Mouse (Mus musculus): ENCODE results near the gene Gm525. TPM values are rescaled to one million over a fixed set of nuclear protein-coding genes. Genes with fewer than 3 reads are reported as not detected.
"Not testable (repeated sequence)": the region's sequence is repeated elsewhere in the genome, so short reads cannot be mapped to it uniquely, and the experiment has no call there.

The Gm525 gene
- polyA plus RNA-seq, 1 experiment from 2014 or later: not detected

DNA sequence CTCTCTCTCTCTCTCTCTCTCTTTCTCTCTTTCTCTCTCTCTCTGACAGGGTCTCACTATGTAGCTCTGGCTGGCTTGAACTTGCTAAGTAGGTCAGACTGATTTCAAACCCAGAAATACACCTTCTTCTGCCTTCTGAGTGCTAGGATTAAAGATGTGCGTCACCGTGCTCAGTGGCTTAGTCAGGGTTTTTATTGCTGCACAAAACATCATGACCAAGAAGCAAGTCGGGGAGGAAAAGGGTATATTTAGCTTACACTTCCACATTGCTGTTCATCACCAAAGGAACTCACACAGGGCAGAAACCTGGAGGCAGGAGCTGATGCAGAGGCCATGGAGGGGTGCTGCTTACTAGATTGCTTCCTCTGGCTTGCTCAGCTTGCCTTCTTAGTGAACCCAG is 9.1 kb downstream of the Gm525 start:
- 88% methylated on average over 3 of the region's 3 CpGs for WGBS
- not testable (repeated sequence) for H3K4me1 ChIP-seq (replicated peaks); H3K9ac ChIP-seq; ATAC-seq (ENCODE audit: low read depth); H3K27me3 ChIP-seq; H3K4me3 ChIP-seq; H3K27ac ChIP-seq (replicated peaks); H3K36me3 ChIP-seq; H3K9me3 ChIP-seq; H3K4me2 ChIP-seq

GRCm38 (mm10) chr11:89084601-89085000 is 11.0 kb downstream of the Gm525 start:
- WGBS: 50% methylated on average over 7 of the region's 7 CpGs
- ATAC-seq (ENCODE audit: low read depth): no peak
- H3K27ac ChIP-seq (replicated peaks): no peak overlapping the region

GRCm38 (mm10) chr11:89086208-89086809 is 12.7 kb downstream of the Gm525 start:
- Histone ChIP-seq H3K9ac (no peak overlapping the region), H3K4me3 (no peak overlapping the region), H3K27me3 (no peaks in the 10 kb centered on the region), H3K27ac (replicated peaks) (no peak overlapping the region), H3K9me3 (no peaks in the 10 kb centered on the region), H3K4me2 (no peak overlapping the region), H3K4me1 (replicated peaks) (no peaks in the 10 kb centered on the region), H3K36me3 (no peaks in the 10 kb centered on the region)
- 54% methylated on average over 10 of the region's 10 CpGs for WGBS
- ATAC-seq (ENCODE audit: low read depth): no peak

More at GRCm38 (mm10) chr11:89084601-89085000, 11.0 kb downstream of the Gm525 start:
- Histone ChIP-seq H3K9me3 (no peaks in the 10 kb centered on the region), H3K27me3 (no peaks in the 10 kb centered on the region), H3K4me1 (replicated peaks) (no peaks in the 10 kb centered on the region), H3K4me3 (no peak overlapping the region), H3K36me3 (no peaks in the 10 kb centered on the region), H3K9ac (no peak overlapping the region), H3K4me2 (no peak overlapping the region)

GRCm38 (mm10) chr11:89088754-89089153 is 15.1 kb downstream of the Gm525 start:
- WGBS: 93% methylated on average over 4 of the region's 4 CpGs
- no peak for ATAC-seq (ENCODE audit: low read depth)

GRCm38 (mm10) chr11:89090359-89090758 is 16.7 kb downstream of the Gm525 start:
- not testable (repeated sequence) for H3K9ac ChIP-seq; H3K4me2 ChIP-seq; H3K27me3 ChIP-seq; ATAC-seq (ENCODE audit: low read depth); H3K4me3 ChIP-seq; H3K9me3 ChIP-seq; H3K4me1 ChIP-seq (replicated peaks); H3K27ac ChIP-seq (replicated peaks); H3K36me3 ChIP-seq
- over 99% methylated on average over 6 of the region's 7 CpGs for WGBS

More at GRCm38 (mm10) chr11:89088754-89089153, 15.1 kb downstream of the Gm525 start:
- no peaks in the 10 kb centered on the region for H3K4me1 ChIP-seq (replicated peaks)
- H3K9me3 ChIP-seq: no peaks in the 10 kb centered on the region
- no peak overlapping the region for H3K27ac ChIP-seq (replicated peaks)
- no peaks in the 10 kb centered on the region for H3K27me3 ChIP-seq
- H3K9ac ChIP-seq: no peak overlapping the region
- no peak overlapping the region for H3K4me3 ChIP-seq
- no peaks in the 10 kb centered on the region for H3K36me3 ChIP-seq
- H3K4me2 ChIP-seq: no peak overlapping the region

DNA sequence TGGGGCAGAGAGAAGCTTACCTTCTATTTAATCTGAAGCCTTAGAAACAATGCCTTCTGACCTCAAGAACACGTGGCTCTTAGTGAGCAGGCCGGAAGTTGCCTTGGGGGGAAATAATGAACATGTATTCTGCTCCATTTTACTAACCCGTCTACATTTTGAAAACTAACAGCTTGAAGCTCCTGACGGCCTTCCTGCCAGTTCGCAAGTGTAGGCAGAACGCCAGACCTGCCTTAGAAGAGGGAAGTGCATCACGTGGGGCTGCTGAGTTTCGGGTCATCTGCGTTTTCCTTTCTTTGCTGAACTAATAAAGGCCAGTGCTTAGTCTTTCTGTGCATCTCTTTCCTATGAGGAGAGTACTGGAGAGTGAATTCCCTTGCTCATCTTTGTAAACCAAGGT is 19.1 kb downstream of the Gm525 start:
- no peak overlapping the region for H3K9ac ChIP-seq
- H3K9me3 ChIP-seq: no peaks in the 10 kb centered on the region
- 80% methylated on average over 9 of the region's 9 CpGs for WGBS
- no peak overlapping the region for H3K4me3 ChIP-seq
- H3K27ac ChIP-seq (replicated peaks): no peak overlapping the region
- H3K36me3 ChIP-seq: no peaks in the 10 kb centered on the region
- no peaks in the 10 kb centered on the region for H3K4me1 ChIP-seq (replicated peaks)
- ATAC-seq (ENCODE audit: low read depth): no peak
- H3K4me2 ChIP-seq: no peak overlapping the region
- H3K27me3 ChIP-seq: no peaks in the 10 kb centered on the region

GRCm38 (mm10) chr11:89095306-89095705 is 21.7 kb downstream of the Gm525 start:
- H3K27ac ChIP-seq (replicated peaks): no peak overlapping the region
- H3K4me3 ChIP-seq: no peak overlapping the region
- no peaks in the 10 kb centered on the region for H3K36me3 ChIP-seq
- H3K4me1 ChIP-seq (replicated peaks): no peaks in the 10 kb centered on the region
- no peak overlapping the region for H3K4me2 ChIP-seq
- ATAC-seq (ENCODE audit: low read depth): no peak
- H3K9me3 ChIP-seq: no peaks in the 10 kb centered on the region
- no peak overlapping the region for H3K9ac ChIP-seq
- WGBS: 79% methylated on average over 3 of the region's 3 CpGs
- no peaks in the 10 kb centered on the region for H3K27me3 ChIP-seq

DNA sequence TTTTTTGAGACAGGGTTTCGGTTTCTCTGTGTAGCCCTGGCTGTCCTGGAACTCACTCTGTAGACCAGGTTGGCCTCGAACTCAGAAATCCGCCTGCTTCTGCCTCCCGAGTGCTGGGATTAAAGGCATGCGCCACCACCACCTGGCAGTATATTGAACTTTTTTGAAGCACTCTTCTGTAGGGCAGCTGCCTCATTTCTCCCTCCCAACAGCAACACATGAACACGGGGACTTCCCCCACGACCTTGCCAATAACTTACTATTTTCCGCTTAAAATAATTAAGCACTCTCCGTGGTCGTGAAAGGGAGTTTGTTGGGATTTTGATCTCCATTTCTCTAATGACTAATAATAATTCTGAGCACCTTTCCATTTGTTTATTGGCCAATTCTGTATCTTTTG is 23.7 kb downstream of the Gm525 start:
- H3K9ac ChIP-seq; H3K27ac ChIP-seq (replicated peaks); ATAC-seq (ENCODE audit: low read depth); H3K4me2 ChIP-seq; H3K27me3 ChIP-seq; H3K36me3 ChIP-seq; H3K9me3 ChIP-seq; H3K4me3 ChIP-seq; H3K4me1 ChIP-seq (replicated peaks): not testable (repeated sequence)
- WGBS: 90% methylated on average over 10 of the region's 10 CpGs

DNA sequence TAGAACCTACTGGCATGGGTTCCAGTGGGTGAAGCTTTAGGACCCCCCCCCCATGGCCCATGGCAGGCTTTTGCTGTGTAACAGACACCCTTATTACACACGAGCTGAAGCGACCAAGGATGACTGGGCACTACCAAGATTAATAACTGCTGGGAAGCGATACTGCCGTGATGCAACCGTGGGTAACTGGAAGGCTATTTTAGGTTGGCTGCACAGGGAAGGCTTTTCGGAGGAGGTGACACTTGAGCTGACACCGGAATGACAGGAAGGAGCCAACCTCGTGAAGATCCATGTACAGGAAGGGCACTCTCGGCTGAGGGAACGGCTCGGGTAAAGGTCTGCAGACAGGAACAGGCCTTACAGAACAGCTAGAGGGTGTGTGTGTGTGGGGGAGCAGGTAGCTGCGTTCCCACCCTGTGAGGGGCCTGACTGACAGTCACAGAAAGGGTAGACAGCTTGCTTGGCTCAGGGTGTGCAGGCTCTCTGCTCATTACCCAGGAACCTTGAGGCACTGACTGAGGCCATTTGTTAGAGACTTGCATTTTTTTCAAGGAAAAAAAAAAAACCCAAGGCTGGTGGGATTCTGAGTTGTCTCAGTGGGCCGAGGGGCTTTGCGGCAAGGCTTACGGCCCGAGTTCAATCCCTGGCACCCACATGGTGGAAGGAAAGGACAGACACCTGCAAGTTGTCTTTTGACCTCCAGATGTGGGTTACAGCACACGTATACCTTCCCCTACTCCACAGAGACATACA is 24.6 kb downstream of the Gm525 start:
- no peaks in the 10 kb centered on the region; the same call in 1 of the 2 replicates for H3K27me3 ChIP-seq
- H3K4me1 ChIP-seq (replicated peaks): peaks cover 7% of the 10 kb centered on the region
- WGBS: 83% methylated on average over 17 of the region's 17 CpGs
- no peaks in the 10 kb centered on the region for H3K36me3 ChIP-seq
- ATAC-seq (ENCODE audit: low read depth): no peak
- no peaks in the 10 kb centered on the region for H3K9me3 ChIP-seq
- H3K4me3 ChIP-seq: no peak overlapping the region
- H3K9ac ChIP-seq: no peak overlapping the region
- H3K4me2 ChIP-seq: no peak overlapping the region
- no peak overlapping the region for H3K27ac ChIP-seq (replicated peaks)

DNA sequence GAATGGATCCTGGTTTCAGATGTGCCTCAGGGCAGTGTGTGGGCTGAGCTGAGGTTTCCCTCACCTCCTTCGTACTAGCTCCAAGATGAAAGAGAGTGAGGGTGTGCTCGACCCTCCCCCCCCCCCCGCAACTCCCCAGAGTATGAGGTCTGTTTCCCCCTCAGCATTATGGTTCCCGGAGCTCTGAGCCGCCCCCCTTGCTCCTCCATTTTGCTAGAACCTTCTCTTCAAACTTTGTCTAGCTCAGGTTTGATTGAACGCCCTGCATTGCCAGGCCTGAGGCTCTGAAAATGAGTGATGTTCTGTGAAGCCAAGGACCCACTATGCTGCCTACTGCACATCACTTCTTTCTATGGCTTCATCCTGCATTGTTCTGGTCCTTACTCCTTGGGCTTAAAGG is 25.3 kb downstream of the Gm525 start:
- Histone ChIP-seq H3K4me3 (no peak overlapping the region), H3K9me3 (no peaks in the 10 kb centered on the region), H3K36me3 (no peaks in the 10 kb centered on the region), H3K4me2 (no peak overlapping the region), H3K4me1 (replicated peaks) (peaks cover 7% of the 10 kb centered on the region), H3K27ac (replicated peaks) (no peak overlapping the region), H3K27me3 (no peaks in the 10 kb centered on the region; the same call in 1 of the 2 replicates), H3K9ac (no peak overlapping the region)
- WGBS: 68% methylated on average over 6 of the region's 6 CpGs
- no peak for ATAC-seq (ENCODE audit: low read depth)

- Histone ChIP-seq H3K27me3 (no peaks in the 10 kb centered on the region; the same call in 1 of the 2 replicates), H3K4me1 (replicated peaks) (peaks cover 7% of the 10 kb centered on the region), H3K4me3 (peak overlapping the region; percentile 28; the same call in 1 of the 2 replicates), H3K27ac (replicated peaks) (no peak overlapping the region), H3K4me2 (peak overlapping the region; percentile 55), H3K9me3 (no peaks in the 10 kb centered on the region), H3K9ac (peak overlapping the region; percentile 62; the same call in 1 of the 2 replicates), H3K36me3 (no peaks in the 10 kb centered on the region)
- ATAC-seq (ENCODE audit: low read depth): peak; percentile 89
- 0% methylated on average over 9 of the region's 9 CpGs for WGBS
These were observed 26.8 kb downstream of the Gm525 start for GRCm38 (mm10) chr11:89100403-89100802.

- 30% methylated on average over 17 of the region's 17 CpGs for WGBS
- H3K4me3 ChIP-seq: peak overlapping the region; percentile 28
These were observed 27.2 kb downstream of the Gm525 start for GRCm38 (mm10) chr11:89100826-89101321.

More at GRCm38 (mm10) chr11:89100826-89101321, 27.2 kb downstream of the Gm525 start:
- no peaks in the 10 kb centered on the region for H3K9me3 ChIP-seq
- peak overlapping the region; percentile 55 for H3K4me2 ChIP-seq
- H3K4me1 ChIP-seq (replicated peaks): peaks cover 7% of the 10 kb centered on the region
- H3K27me3 ChIP-seq: no peaks in the 10 kb centered on the region; the same call in 1 of the 2 replicates
- no peaks in the 10 kb centered on the region for H3K36me3 ChIP-seq
- peak overlapping the region; percentile 62 for H3K9ac ChIP-seq
- H3K27ac ChIP-seq (replicated peaks): 0 out of 2 replicates have a peak overlapping the region, but pooled peaks have one; percentile 13
- ATAC-seq (ENCODE audit: low read depth): 0 out of 2 replicates have a peak, but pooled peaks have one; percentile 43

Data from neural tube, embryonic 13.5 days (tissue).